Mouse (Mus musculus) Patski (cell line): ENCODE results near the gene Gclm. TPM values are rescaled to one million over a fixed set of nuclear protein-coding genes. Genes with fewer than 3 reads are reported as not detected.
"Not testable (repeated sequence)": the region's sequence is repeated elsewhere in the genome, so short reads cannot be mapped to it uniquely, and the experiment has no call there.

Source experiments
- ATAC-seq: fragments of 100-300 bp; one replicate; pipeline ENCODE4 v1.8.0; 2021
- CTCF ChIA-PET: fragments of 350-600 bp; sonication (Branson Sonifier 250); formaldehyde crosslinking; loops from one replicate; lab custom pipeline; 2022; ENCODE audit warnings: inconsistent platforms; lab: Charles Lee
- POLR2A ChIA-PET: fragments of 350-600 bp; sonication (Branson Sonifier 250); formaldehyde crosslinking; loops from one replicate; lab custom pipeline; 2022; ENCODE audit warnings: antibody characterized with exemption, inconsistent platforms; lab: Charles Lee
- DNase-seq: peaks from one replicate; pipeline ENCODE4 v3.0.0-alpha.2; 2011; ENCODE audit warnings: low read depth, low spot score
- H3K27me3 ChIP-seq: fragments of 371-371 bp; one replicate; pipeline ENCODE4 v1.5.1; 2021
- CTCF ChIP-seq: fragments of 100-300 bp; IDR thresholded peaks from one replicate; pipeline ENCODE4 v1.5.1; 2021
- in situ Hi-C: fragments of 300-500 bp; cut with MboI; formaldehyde crosslinking; loops from 3 replicates; pipeline ENCODE4 v1.11.1; 2018; ENCODE audit warnings: low pct_unique_long_range_greater_than_20kb, mixed read lengths
- polyA plus RNA-seq: library from polyadenylated mRNA; unstranded; gene quantifications from one replicate; pipeline ENCODE4 v1.2.3, GENCODE M21; 2021

The Gclm gene
- polyA plus RNA-seq, 1 experiment from 2014 or later, result 459 TPM

DNA sequence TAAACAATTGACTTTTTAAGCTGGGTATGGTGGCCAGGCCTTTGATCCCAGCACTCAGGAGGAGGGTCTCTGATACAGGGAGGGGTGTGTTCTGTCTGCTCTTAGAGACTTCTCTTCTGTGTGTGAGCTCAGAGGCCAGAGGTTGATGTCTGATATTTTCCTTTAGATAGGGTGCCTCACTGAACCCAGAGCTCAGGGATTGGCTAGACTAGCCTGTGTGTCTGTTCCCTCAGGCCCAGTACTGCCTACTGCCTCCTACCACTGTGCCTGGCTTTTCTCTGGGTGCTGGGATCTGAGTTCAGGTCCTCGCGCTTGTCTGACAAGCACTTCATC is 2.4 kb downstream of the Gclm start:
- ChIA-PET CTCF (interaction anchor here (0.7 to 5.7 kb wide), 8 partner anchors 8 to 110 kb away, joined by 3 to 62 read pairs (median 9); no protein-coding TSS in a partner anchor), POLR2A (interaction anchor here (1.4 to 3.5 kb wide), 3 partner anchors 41 to 51 kb away, joined by 5 to 27 read pairs (median 9); no protein-coding TSS in a partner anchor)
- TF ChIP-seq CTCF, result no peak

GRCm38 (mm10) chr3:122252466-122253253 is 7.3 kb downstream of the Gclm start:
- no peak for ATAC-seq

More for the DNA sequence above, 2.4 kb downstream of the Gclm start:
- H3K27me3 ChIP-seq, result no peaks in the 10 kb centered on the region
- in situ Hi-C loops, result loop anchor here (5.0 kb wide), 2 partner anchors 45 to 360 kb away; no protein-coding TSS in a partner anchor
- ATAC-seq (no peak), DNase-seq (no peak)

GRCm38 (mm10) chr3:122254050-122254449 is 8.7 kb downstream of the Gclm start:
- not testable (repeated sequence) for H3K27me3 ChIP-seq, DNase-seq, ATAC-seq
- CTCF ChIA-PET, result interaction anchor here (1.2 to 1.4 kb wide), 3 partner anchors 9 to 60 kb away, joined by 3 to 4 read pairs (median 4); no protein-coding TSS in a partner anchor
- in situ Hi-C loops, result loop anchor here (25.0 kb wide), 1 partner anchor 92 kb away; no protein-coding TSS in a partner anchor
- POLR2A ChIA-PET, result interaction anchor here (1.6 kb wide), 1 partner anchor 57 kb away, joined by 3 read pairs; no protein-coding TSS in a partner anchor

More at GRCm38 (mm10) chr3:122252466-122253253, 7.3 kb downstream of the Gclm start:
- in situ Hi-C loops, result loop anchor here (25.0 kb wide), 1 partner anchor 90 kb away; no protein-coding TSS in a partner anchor
- POLR2A ChIA-PET, result interaction anchor here (0.6 kb wide), 1 partner anchor 42 kb away, joined by 3 read pairs; no protein-coding TSS in a partner anchor
- CTCF ChIA-PET, result interaction anchor here (1.0 to 1.9 kb wide), 6 partner anchors 12 to 83 kb away, joined by 3 to 5 read pairs (median 4); no protein-coding TSS in a partner anchor
- TF ChIP-seq CTCF, result no peak
- no peak for DNase-seq
- H3K27me3 ChIP-seq, result no peaks in the 10 kb centered on the region

- no peak for ATAC-seq
- POLR2A ChIA-PET, result interaction anchor here (0.8 kb wide), 1 partner anchor 72 kb away, joined by 3 read pairs; no protein-coding TSS in a partner anchor
- in situ Hi-C loops, result loop anchor here (25.0 kb wide), 1 partner anchor 108 kb away; no protein-coding TSS in a partner anchor
- no peaks in the 10 kb centered on the region for H3K27me3 ChIP-seq
- peak; percentile 73 for TF ChIP-seq CTCF
- DNase-seq, result no peak
- CTCF ChIA-PET, result interaction anchor here (1.1 to 4.2 kb wide), 6 partner anchors 12 to 100 kb away, joined by 3 to 15 read pairs (median 6); no protein-coding TSS in a partner anchor
Observed at GRCm38 (mm10) chr3:122269986-122270385, 24.6 kb downstream of the Gclm start.

DNA sequence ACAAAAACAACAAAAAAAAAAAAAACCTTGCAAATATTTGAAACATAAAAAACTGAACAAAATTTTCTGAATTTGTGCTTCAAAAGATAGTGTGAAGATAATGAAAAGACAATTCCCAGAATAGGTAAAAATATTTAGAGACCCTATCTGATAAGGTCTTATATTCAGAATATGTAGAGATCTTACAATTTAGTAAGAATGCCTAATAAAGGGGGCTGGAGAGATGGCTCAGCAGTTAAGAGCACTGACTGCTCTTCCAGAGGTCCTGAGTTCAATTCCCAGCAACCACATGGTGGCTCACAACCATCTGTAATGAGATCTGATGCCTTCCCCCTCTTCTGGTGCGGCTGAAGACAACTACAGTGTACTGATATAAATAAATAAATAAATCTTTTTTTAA is 27.2 kb downstream of the Gclm start:
- in situ Hi-C loops, result loop anchor here (25.0 kb wide), 1 partner anchor 110 kb away; no protein-coding TSS in a partner anchor
- H3K27me3 ChIP-seq, ATAC-seq, POLR2A ChIA-PET, DNase-seq: not testable (repeated sequence)
- CTCF ChIA-PET, result interaction anchor here (1.0 kb wide), 1 partner anchor 78 kb away, joined by 3 read pairs; no protein-coding TSS in a partner anchor

DNA sequence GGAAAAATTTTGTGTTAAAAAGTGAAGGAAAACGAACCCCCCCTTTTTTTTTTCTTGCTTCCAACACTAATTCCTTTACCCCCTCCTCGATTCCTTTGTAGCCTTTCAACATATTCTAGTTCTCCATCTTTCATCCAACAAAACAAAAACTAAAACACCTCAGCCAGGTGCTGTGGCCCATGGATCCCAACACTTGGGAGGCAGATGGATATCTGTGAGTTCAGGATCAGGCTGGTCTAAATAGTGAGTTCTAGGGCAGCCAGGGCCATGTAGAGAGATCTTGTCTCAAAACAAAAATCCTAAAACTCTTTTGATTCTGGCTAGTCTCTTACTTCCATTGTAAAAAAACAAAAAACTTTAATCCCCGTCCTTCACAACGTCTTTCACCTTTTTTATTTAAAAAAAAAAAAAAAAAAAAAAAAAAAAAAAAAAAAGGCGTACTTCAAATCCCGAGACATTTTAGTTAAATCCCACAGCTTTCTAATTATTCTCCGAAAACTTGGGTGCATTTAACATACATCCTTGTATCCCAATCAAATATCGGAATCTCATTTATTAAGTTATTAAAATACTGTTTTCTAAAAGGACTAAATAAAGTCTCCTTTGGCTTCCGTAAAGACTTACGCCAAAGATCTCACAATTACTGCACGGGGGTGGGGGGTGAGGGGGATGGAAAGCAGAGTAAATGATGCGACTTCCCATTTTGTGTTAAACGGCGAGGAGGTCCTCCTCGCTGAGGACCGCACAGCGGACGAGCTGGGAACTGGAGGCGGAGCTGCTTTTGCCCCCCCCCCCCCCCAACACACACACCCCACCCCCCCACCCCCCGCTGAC is 28.3 kb downstream of the Gclm start:
- no peaks in the 10 kb centered on the region for H3K27me3 ChIP-seq
- POLR2A ChIA-PET, result interaction anchor here (0.6 to 1.0 kb wide), 2 partner anchors 19 to 327 kb away, joined by 3 to 4 read pairs; no protein-coding TSS in a partner anchor
- TF ChIP-seq CTCF, result no peak
- in situ Hi-C loops, result loop anchor here (25.0 kb wide), 1 partner anchor 111 kb away; no protein-coding TSS in a partner anchor
- CTCF ChIA-PET, result interaction anchor here (1.0 kb wide), 1 partner anchor 79 kb away, joined by 3 read pairs; no protein-coding TSS in a partner anchor
- DNase-seq (no peak), ATAC-seq (no peak)

DNA sequence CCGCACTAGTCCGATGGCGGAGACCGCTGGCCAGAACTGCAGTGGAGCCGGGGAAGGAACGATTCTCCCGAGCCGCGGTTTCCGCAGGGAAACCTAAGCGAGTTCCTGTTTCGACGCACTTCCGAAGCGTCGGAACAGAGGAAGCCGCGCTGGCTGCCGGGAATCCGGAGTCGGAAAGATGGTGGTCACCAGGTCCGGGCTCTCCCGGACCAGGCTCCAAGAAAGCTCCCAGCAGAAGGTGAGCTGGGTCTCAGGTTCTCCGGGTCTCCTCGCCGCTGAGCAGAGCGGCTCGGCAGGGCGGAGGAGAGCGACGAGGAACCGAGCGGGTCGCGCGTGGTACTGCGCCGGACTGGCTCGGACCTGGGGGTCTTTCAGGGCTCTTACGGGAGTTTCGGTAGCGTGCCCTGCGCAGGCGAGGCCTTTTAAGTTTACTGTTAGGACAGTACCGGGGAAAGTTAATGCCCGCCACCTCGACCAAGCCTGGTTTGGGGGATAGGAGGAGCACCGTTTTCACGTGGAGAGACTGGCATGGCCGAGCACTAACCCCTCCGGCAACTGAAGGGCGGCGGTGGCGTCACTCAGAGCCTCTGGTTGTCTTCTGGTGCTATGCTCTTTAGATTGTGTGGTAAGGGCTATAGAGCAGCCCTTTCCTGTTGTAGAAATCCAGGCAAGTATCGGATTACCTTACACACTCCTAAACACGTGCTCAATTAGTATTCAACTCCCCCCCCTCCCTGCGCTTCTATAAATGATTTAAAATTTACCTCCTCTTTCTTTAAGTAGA is 29.1 kb downstream of the Gclm start, which contains the start of gene Dnttip2:
TSS of gene Dnttip2 (plus strand) at position 148 of the 784 bp plus-strand sequence.
- in situ Hi-C loops, result loop anchor here (25.0 kb wide), 1 partner anchor 112 kb away; no protein-coding TSS in a partner anchor
- ATAC-seq, result peak; percentile 86
- ChIA-PET POLR2A (interaction anchor here (1.0 kb wide), 1 partner anchor 18 kb away, joined by 4 read pairs; no protein-coding TSS in a partner anchor), CTCF (no interaction called here)
- H3K27me3 ChIP-seq, result no peaks in the 10 kb centered on the region
- TF ChIP-seq CTCF, result no peak
- DNase-seq, result peak; percentile 99

DNA sequence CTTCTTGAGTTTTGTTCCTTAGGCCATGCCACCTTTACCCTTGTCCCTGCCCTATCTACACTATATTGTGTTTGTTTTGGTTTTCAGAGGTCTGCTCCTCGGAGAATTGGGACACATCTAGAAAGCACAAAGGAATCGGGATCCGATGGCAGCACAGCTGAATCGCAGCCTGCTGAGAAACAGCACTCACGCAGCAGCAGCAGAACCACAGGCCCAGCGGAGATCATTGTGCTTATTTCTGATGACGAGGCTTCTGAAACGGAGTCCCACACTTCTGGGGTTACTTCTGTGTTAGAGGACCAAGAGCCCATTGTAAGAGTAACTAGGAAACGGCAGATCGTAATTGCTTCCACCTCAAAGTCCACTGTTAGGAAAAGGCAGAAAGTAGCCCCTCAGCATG is 29.8 kb downstream of the Gclm start:
- ChIA-PET POLR2A (no interaction called here), CTCF (no interaction called here)
- no peak for TF ChIP-seq CTCF
- ATAC-seq, result no peak
- no peak for DNase-seq
- H3K27me3 ChIP-seq, result no peaks in the 10 kb centered on the region
- in situ Hi-C loops, result no loop called here

DNA sequence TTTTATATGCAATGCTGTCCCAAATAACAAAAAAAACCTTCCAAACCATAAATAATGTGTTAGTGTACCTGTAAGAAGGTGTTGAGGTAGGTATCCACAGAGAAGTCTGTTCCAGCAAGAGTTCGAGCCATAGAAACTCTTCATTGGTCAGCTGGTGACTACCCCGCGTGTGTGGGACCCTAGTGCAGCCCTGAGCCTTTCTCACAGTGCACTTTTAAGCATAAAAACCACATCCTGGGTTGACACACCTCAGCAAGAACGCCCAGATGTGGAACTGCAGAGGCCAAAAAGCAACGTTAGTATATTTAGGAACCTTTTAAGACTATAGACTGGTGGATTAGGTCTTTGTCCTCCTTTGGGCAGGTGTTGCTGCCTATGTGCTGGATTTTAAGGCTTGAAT is 41.8 kb downstream of the Gclm start:
- no peak for ATAC-seq
- in situ Hi-C loops, result no loop called here
- no peaks in the 10 kb centered on the region for H3K27me3 ChIP-seq
- TF ChIP-seq CTCF, result no peak
- ChIA-PET POLR2A (no interaction called here), CTCF (interaction anchor here (1.2 kb wide), 1 partner anchor 121 kb away, joined by 3 read pairs; no protein-coding TSS in a partner anchor)
- DNase-seq, result no peak
